Mouse (Mus musculus): ENCODE results near the gene Ifi209. TPM values are rescaled to one million over a fixed set of nuclear protein-coding genes. Genes with fewer than 3 reads are reported as not detected.
"Not testable (repeated sequence)": the region's sequence is repeated elsewhere in the genome, so short reads cannot be mapped to it uniquely, and the experiment has no call there.

Gene Ifi209
- total and polyA plus RNA-seq, 2 experiments from 2014 or later, result 0.06 to 0.33 TPM

DNA sequence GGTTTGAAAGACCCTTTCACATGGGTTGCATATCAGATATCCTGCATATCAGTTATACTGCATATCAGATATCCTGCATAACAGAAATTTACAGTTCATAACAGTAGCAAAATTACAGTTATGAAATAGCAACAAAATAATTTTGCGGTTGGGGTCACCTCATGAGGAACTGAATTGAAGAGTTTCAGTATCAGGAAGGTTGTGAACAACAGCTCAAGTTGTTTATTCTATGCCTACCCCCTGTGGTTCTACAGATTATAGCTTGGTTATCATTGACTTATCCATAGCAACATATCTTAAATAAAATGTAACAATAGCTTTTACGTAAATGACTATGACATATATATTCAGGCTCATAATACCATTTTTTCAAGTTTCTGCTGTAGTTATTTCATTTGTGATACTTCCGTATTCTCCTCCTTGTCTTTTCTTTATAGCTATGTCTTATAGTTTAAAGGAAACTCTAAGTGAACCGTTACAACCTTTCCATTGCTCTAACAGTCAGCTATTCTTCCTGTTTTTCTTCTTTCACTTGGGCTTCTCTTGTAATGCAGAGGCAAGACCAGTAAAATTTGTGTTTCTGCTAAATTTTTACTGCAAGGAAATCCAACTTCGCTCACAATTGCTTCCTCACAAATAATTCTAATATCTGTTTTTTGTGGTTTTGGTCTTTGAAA lies 3.4 kb downstream of the Ifi209 start:
- no peak for TF ChIP-seq CTCF (IDR thresholded peaks at IDR 0.05; ENCODE audit: low read depth)
- ATAC-seq (no peak), DNase-seq (no peak)
- H3K27me3 ChIP-seq (ENCODE audit: insufficient read depth, low read length), result no peaks in the 10 kb centered on the region
- H3K9ac ChIP-seq, result no peak overlapping the region
- no peaks in the 10 kb centered on the region for H3K36me3 ChIP-seq (ENCODE audit: insufficient read depth)
- no peak overlapping the region for H3K4me2 ChIP-seq (ENCODE audit: low read depth)
- no peak overlapping the region for H3K4me3 ChIP-seq (ENCODE audit: low read depth, low read length)
- no peaks in the 10 kb centered on the region for H3K4me1 ChIP-seq (ENCODE audit: insufficient read depth)
- H3K9me3 ChIP-seq (ENCODE audit: low read length), result no peaks in the 10 kb centered on the region
- WGBS, result 90% methylated on average over 5 of the region's 5 CpGs
- H3K27ac ChIP-seq (ENCODE audit: low read depth, low read length), result no peak overlapping the region

DNA sequence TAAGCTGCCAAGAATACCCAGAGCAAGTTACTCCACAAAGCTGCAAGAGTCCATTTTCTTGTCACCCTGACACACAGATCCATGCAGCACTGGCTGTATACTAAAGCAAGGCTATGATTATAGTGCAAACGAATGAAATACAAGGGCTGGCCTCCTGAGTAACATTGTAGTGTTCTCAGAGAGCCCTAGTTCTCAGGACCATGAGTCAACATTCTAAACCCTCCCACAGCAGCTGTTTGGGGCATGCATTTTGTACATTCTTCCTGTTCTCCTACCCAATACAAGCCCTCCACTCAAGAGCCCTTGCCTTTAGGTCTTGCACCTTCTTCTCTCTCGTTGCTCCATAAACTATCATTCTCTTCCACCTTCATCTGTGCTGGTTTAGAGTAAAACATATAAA lies 14.7 kb downstream of the Ifi209 start:
- H3K4me3 ChIP-seq (ENCODE audit: low read depth, low read length), result no peak overlapping the region
- no peak overlapping the region for H3K9ac ChIP-seq
- WGBS, result 79% methylated on average over 2 of the region's 2 CpGs
- no peaks in the 10 kb centered on the region for H3K4me1 ChIP-seq (ENCODE audit: insufficient read depth)
- H3K36me3 ChIP-seq (ENCODE audit: insufficient read depth), result no peaks in the 10 kb centered on the region
- no peak overlapping the region for H3K4me2 ChIP-seq (ENCODE audit: low read depth)
- H3K9me3 ChIP-seq (ENCODE audit: low read length), result no peaks in the 10 kb centered on the region
- no peak for DNase-seq
- no peak overlapping the region for H3K27ac ChIP-seq (ENCODE audit: low read depth, low read length)
- no peak for ATAC-seq
- H3K27me3 ChIP-seq (ENCODE audit: insufficient read depth, low read length), result no peaks in the 10 kb centered on the region
- no peak for TF ChIP-seq CTCF (IDR thresholded peaks at IDR 0.05; ENCODE audit: low read depth)

DNA sequence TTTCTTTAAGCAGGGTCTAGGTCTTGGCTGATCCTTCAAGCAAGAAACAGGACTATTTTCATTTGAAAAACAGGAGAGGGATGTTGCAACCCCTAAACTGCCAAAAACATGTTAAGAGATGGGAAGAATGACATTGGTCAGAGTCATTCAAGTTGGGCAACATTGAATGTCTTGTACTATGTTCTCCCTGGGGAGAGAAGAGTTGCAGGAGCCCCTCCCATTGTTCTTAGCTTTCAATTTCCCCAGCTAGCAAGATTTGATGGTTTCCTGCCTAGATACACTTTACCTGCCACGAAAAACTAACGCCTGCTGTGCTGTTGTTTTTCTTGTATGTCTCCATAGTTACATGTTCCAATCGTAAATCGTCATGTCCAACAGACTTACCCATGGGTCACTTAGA lies 27.3 kb downstream of the Ifi209 start:
- no peak for DNase-seq
- no peaks in the 10 kb centered on the region for H3K27me3 ChIP-seq (ENCODE audit: insufficient read depth, low read length)
- 84% methylated on average over 4 of the region's 4 CpGs for WGBS
- no peaks in the 10 kb centered on the region for H3K9me3 ChIP-seq (ENCODE audit: low read length)
- no peaks in the 10 kb centered on the region for H3K4me1 ChIP-seq (ENCODE audit: insufficient read depth)
- no peaks in the 10 kb centered on the region for H3K36me3 ChIP-seq (ENCODE audit: insufficient read depth)
- H3K4me2 ChIP-seq (ENCODE audit: low read depth), result no peak overlapping the region
- no peak for TF ChIP-seq CTCF (IDR thresholded peaks at IDR 0.05; ENCODE audit: low read depth)
- H3K27ac ChIP-seq (ENCODE audit: low read depth, low read length), result no peak overlapping the region
- ATAC-seq, result no peak
- no peak overlapping the region for H3K4me3 ChIP-seq (ENCODE audit: low read depth, low read length)
- no peak overlapping the region for H3K9ac ChIP-seq

DNA sequence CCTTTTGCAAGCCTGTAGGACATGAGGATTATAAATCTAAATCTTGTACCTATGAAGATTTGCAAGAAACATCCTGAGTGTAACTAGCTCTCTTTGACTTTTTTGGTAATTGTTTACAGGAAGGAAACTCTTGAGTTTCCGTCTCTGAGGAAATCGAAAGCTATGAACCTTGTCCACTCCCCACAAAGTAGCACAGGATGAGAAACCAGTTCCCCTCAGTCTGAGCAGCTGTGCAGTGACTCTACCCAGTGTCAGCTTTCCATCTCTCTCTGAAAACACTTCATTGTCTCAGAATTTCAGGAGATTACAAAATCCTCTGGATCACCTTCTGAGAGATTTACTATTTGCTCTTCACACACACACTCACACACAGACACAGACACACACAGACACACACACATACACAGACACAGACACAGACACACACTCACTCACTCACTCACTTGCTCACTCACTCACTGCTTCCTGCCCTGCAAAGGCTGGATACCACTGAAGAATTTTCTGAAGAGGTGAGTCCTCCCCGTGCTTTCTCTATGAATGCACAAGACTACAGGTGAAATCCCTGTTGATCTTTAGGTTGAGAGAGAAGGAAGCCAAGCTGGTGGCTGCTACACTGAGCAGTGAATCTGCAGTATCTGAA lies 42.9 kb downstream of the Ifi209 start, which contains the start of gene Ifi208:
Ifi208 (plus strand) TSS at position 218 of the 640 bp plus-strand sequence.
- ATAC-seq; H3K4me3 ChIP-seq (ENCODE audit: low read depth, low read length): not testable (repeated sequence)
- 54% methylated on average over 3 of the region's 3 CpGs for WGBS

DNA sequence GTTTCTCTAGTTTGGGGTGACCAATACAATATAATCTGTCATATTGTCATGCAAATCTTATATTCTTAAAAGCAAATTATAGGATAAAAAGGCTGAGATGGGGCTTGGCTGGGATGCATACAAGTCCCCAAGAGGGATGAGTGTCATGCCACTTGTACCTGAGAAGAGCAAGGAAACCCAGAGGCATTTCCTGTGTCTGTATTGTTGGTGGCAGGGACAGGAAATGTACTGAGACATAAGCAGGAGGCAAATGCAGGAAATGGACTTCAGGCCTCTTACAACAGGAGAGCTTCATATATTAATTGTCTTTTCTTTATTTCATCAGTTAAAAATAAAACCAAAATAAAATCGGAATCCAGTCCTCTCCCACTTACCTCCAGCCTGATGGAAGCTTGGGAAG lies 47.9 kb downstream of the Ifi209 start:
- not testable (repeated sequence) for H3K36me3 ChIP-seq (ENCODE audit: insufficient read depth); H3K27me3 ChIP-seq (ENCODE audit: insufficient read depth, low read length)
- 93% methylated on average over 1 of the region's 1 CpGs for WGBS

More for the DNA sequence above, 42.9 kb downstream of the Ifi209 start, which contains the start of gene Ifi208:
- not testable (repeated sequence) for H3K4me1 ChIP-seq (ENCODE audit: insufficient read depth); H3K36me3 ChIP-seq (ENCODE audit: insufficient read depth); DNase-seq; H3K4me2 ChIP-seq (ENCODE audit: low read depth); H3K9me3 ChIP-seq (ENCODE audit: low read length); H3K27ac ChIP-seq (ENCODE audit: low read depth, low read length); H3K27me3 ChIP-seq (ENCODE audit: insufficient read depth, low read length); H3K9ac ChIP-seq

DNA sequence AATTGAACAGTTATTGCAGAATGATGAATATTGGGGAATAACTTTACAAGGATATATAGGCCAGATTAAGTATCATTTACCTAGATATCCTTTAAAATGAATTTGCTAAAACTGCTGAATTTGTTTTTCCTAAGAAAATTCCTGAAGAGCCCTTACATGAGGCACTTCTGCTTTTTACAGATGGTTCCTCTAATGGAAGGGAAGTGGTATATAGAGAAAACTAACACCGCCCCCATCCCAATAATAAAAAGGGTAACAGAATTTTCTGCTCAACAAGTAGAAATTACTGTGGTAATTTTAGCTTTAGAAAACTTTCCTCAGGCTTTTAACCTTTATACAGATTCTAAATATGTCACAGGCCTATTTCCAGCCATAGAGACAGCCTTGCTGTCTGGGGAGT lies 63.6 kb downstream of the Ifi209 start:
- Histone ChIP-seq H3K4me3 (ENCODE audit: low read depth, low read length) (no peak overlapping the region), H3K36me3 (ENCODE audit: insufficient read depth) (no peaks in the 10 kb centered on the region), H3K9me3 (ENCODE audit: low read length) (no peaks in the 10 kb centered on the region), H3K4me1 (ENCODE audit: insufficient read depth) (no peaks in the 10 kb centered on the region), H3K9ac (no peak overlapping the region), H3K4me2 (ENCODE audit: low read depth) (no peak overlapping the region), H3K27ac (ENCODE audit: low read depth, low read length) (no peak overlapping the region), H3K27me3 (ENCODE audit: insufficient read depth, low read length) (no peaks in the 10 kb centered on the region)
- DNase-seq (no peak), ATAC-seq (no peak)
- no peak for TF ChIP-seq CTCF (IDR thresholded peaks at IDR 0.05; ENCODE audit: low read depth)
- 96% methylated on average over 1 of the region's 1 CpGs for WGBS

More for the DNA sequence above, 47.9 kb downstream of the Ifi209 start:
- not testable (repeated sequence) for H3K9me3 ChIP-seq (ENCODE audit: low read length); H3K27ac ChIP-seq (ENCODE audit: low read depth, low read length); H3K4me3 ChIP-seq (ENCODE audit: low read depth, low read length); H3K9ac ChIP-seq; H3K4me1 ChIP-seq (ENCODE audit: insufficient read depth); H3K4me2 ChIP-seq (ENCODE audit: low read depth); ATAC-seq; DNase-seq

Small RNAs within 50 kb of the gene (microRNA-seq; reads per million reads assigned to microRNA genes)
- gene Gm44339, result 0 reads per million in 2 experiments

Other genes starting within 250 kb of the Ifi209 start
- not detected in 2 replicates for gene Ifi206, start 139.9 kb upstream of the Ifi209 start, total RNA-seq (2014; rRNA removed)
- gene Ifi206, start 139.9 kb upstream of the Ifi209 start, polyA plus RNA-seq (2015; fragmentation: Nextera tagmentation; extraction: Ambion mirVana), result 0.05 TPM in 1 of 2 replicates, not detected in the other
- not detected in 2 replicates for gene Ifi214, start 95.0 kb upstream of the Ifi209 start, total RNA-seq (2014; rRNA removed)
- not detected in 2 replicates for gene Ifi214, start 95.0 kb upstream of the Ifi209 start, polyA plus RNA-seq (2015; fragmentation: Nextera tagmentation; extraction: Ambion mirVana)
- 0.08 and 0.24 TPM in 2 replicates for gene Ifi213, start 31.6 kb upstream of the Ifi209 start, total RNA-seq (2014; rRNA removed)
- 0.16 TPM in 1 of 2 replicates, not detected in the other for gene Ifi213, start 31.6 kb upstream of the Ifi209 start, polyA plus RNA-seq (2015; fragmentation: Nextera tagmentation; extraction: Ambion mirVana)
- gene Ifi208, start 42.8 kb downstream of the Ifi209 start, total RNA-seq (2014; rRNA removed), result not detected in 2 replicates
- gene Ifi208, start 42.8 kb downstream of the Ifi209 start, polyA plus RNA-seq (2015; fragmentation: Nextera tagmentation; extraction: Ambion mirVana), result 0.11 TPM in 1 of 2 replicates, not detected in the other
- 0.23 and 0.48 TPM in 2 replicates for gene Ifi207, start 110.8 kb downstream of the Ifi209 start, total RNA-seq (2014; rRNA removed)
- gene Ifi207, start 110.8 kb downstream of the Ifi209 start, polyA plus RNA-seq (2015; fragmentation: Nextera tagmentation; extraction: Ambion mirVana), result 0.43 and 0.47 TPM in 2 replicates
- gene Ifi204, start 136.0 kb downstream of the Ifi209 start, total RNA-seq (2014; rRNA removed), result 1.0 and 1.4 TPM in 2 replicates
- 1.2 and 1.3 TPM in 2 replicates for gene Ifi204, start 136.0 kb downstream of the Ifi209 start, polyA plus RNA-seq (2015; fragmentation: Nextera tagmentation; extraction: Ambion mirVana)

Measured in forebrain, postnatal 0 days (tissue).